Mouse (Mus musculus): Measurements from ENCODE around the gene Cnn1. TPM values are rescaled to one million over a fixed set of nuclear protein-coding genes. Genes with fewer than 3 reads are reported as not detected.
A peak's percentile ranks its signal among the peaks of the same experiment; 100 is the strongest.

Gene Cnn1
- polyA plus RNA-seq (2015; fragmentation: Nextera tagmentation; extraction: Ambion mirVana), result 403 and 444 TPM in 2 replicates

- peaks cover 5% of the 10 kb centered on the region; the same call in 1 of the 2 replicates for H3K4me1 ChIP-seq
- H3K27ac ChIP-seq, result peak within 1 kb of the TSS; percentile 62; the same call in 1 of the 2 replicates
- peak within 1 kb of the TSS; percentile 33 for H3K4me2 ChIP-seq
- H3K9me3 ChIP-seq, result no peaks in the 10 kb centered on the region
- peaks cover 19% of the 10 kb centered on the region for H3K27me3 ChIP-seq (replicated peaks)
- H3K36me3 ChIP-seq, result no peaks in the 10 kb centered on the region
- H3K9ac ChIP-seq, result no peak within 1 kb of the TSS
- H3K4me3 ChIP-seq (replicated peaks), result peak within 1 kb of the TSS; percentile 23
- ATAC-seq (ENCODE audit: insufficient read depth, low FRiP score, low read depth), result peak; percentile 39; the same call in 1 of the 2 replicates
- WGBS, result 7% methylated on average over 14 of the region's 14 CpGs
These were observed at the start of gene Cnn1 for GRCm38 (mm10) chr9:22098993-22099696. Cnn1 (plus strand) TSS chr9:22099216.

GRCm38 (mm10) chr9:22049315-22049714, 49.7 kb upstream of the Cnn1 start:
- no peak overlapping the region for H3K4me2 ChIP-seq
- H3K27ac ChIP-seq, result no peak overlapping the region
- 52% methylated on average over 11 of the region's 11 CpGs for WGBS
- peaks cover 19% of the 10 kb centered on the region for H3K4me1 ChIP-seq
- ATAC-seq (ENCODE audit: insufficient read depth, low FRiP score, low read depth), result no peak
- peaks cover 45% of the 10 kb centered on the region for H3K27me3 ChIP-seq (replicated peaks)
- no peaks in the 10 kb centered on the region for H3K9me3 ChIP-seq
- H3K36me3 ChIP-seq, result no peaks in the 10 kb centered on the region
- H3K9ac ChIP-seq, result no peak overlapping the region
- H3K4me3 ChIP-seq (replicated peaks), result no peak overlapping the region

GRCm38 (mm10) chr9:22049721-22050270, 49.2 kb upstream of the Cnn1 start:
- H3K4me3 ChIP-seq (replicated peaks), result peak overlapping the region; percentile 37; the same call in 1 of the 2 replicates
- no peaks in the 10 kb centered on the region for H3K36me3 ChIP-seq
- H3K27ac ChIP-seq, result no peak overlapping the region
- peaks cover 23% of the 10 kb centered on the region for H3K4me1 ChIP-seq
- peaks cover 50% of the 10 kb centered on the region for H3K27me3 ChIP-seq (replicated peaks)
- H3K4me2 ChIP-seq, result peak overlapping the region; percentile 78; the same call in 1 of the 2 replicates
- no peak for ATAC-seq (ENCODE audit: insufficient read depth, low FRiP score, low read depth)
- 48% methylated on average over 4 of the region's 4 CpGs for WGBS
- no peak overlapping the region for H3K9ac ChIP-seq
- H3K9me3 ChIP-seq, result no peaks in the 10 kb centered on the region

- Histone ChIP-seq H3K4me1 (peaks cover 23% of the 10 kb centered on the region), H3K4me3 (replicated peaks) (peak overlapping the region; percentile 37), H3K9ac (no peak overlapping the region), H3K36me3 (no peaks in the 10 kb centered on the region), H3K27me3 (replicated peaks) (peaks cover 50% of the 10 kb centered on the region), H3K4me2 (peak overlapping the region; percentile 78), H3K27ac (no peak overlapping the region), H3K9me3 (no peaks in the 10 kb centered on the region)
- WGBS, result 2% methylated on average over 43 of the region's 43 CpGs
- ATAC-seq (ENCODE audit: insufficient read depth, low FRiP score, low read depth), result peak; percentile 55; the same call in 1 of the 2 replicates
These were observed 48.6 kb upstream of the Cnn1 start for GRCm38 (mm10) chr9:22050351-22050889.

GRCm38 (mm10) chr9:22051161-22051957, 47.7 kb upstream of the Cnn1 start:
- H3K4me2 ChIP-seq, result peak overlapping the region; percentile 78
- H3K9me3 ChIP-seq, result no peaks in the 10 kb centered on the region
- H3K27me3 ChIP-seq (replicated peaks), result peaks cover 50% of the 10 kb centered on the region
- H3K9ac ChIP-seq, result no peak overlapping the region
- H3K4me1 ChIP-seq, result peaks cover 23% of the 10 kb centered on the region
- no peak overlapping the region for H3K27ac ChIP-seq
- H3K4me3 ChIP-seq (replicated peaks), result peak overlapping the region; percentile 37
- ATAC-seq (ENCODE audit: insufficient read depth, low FRiP score, low read depth), result no peak
- H3K36me3 ChIP-seq, result no peaks in the 10 kb centered on the region
- 2% methylated on average over 49 of the region's 67 CpGs for WGBS

GRCm38 (mm10) chr9:22051958-22052254, 47.1 kb upstream of the Cnn1 start, which contains the start of gene Elavl3:
Elavl3 (minus strand) TSS chr9:22052023.
- Histone ChIP-seq H3K4me2 (peak within 1 kb of the TSS; percentile 78), H3K9me3 (no peaks in the 10 kb centered on the region), H3K4me1 (peaks cover 23% of the 10 kb centered on the region), H3K27ac (no peak within 1 kb of the TSS), H3K4me3 (replicated peaks) (peak within 1 kb of the TSS; percentile 37), H3K36me3 (no peaks in the 10 kb centered on the region), H3K27me3 (replicated peaks) (peaks cover 50% of the 10 kb centered on the region), H3K9ac (no peak within 1 kb of the TSS)
- WGBS, result 2% methylated on average over 25 of the region's 28 CpGs
- ATAC-seq (ENCODE audit: insufficient read depth, low FRiP score, low read depth), result no peak; the same call in 1 of the 2 replicates

- no peak overlapping the region for H3K4me2 ChIP-seq
These were observed 45.4 kb upstream of the Cnn1 start for GRCm38 (mm10) chr9:22053657-22054056.

GRCm38 (mm10) chr9:22054411-22055076, 44.5 kb upstream of the Cnn1 start:
- 3% methylated on average over 32 of the region's 32 CpGs for WGBS
- no peaks in the 10 kb centered on the region for H3K9me3 ChIP-seq
- peaks cover 23% of the 10 kb centered on the region for H3K4me1 ChIP-seq
- H3K4me3 ChIP-seq (replicated peaks), result no peak overlapping the region
- no peak for ATAC-seq (ENCODE audit: insufficient read depth, low FRiP score, low read depth)
- peaks cover 15% of the 10 kb centered on the region for H3K36me3 ChIP-seq
- H3K9ac ChIP-seq, result no peak overlapping the region
- H3K27ac ChIP-seq, result no peak overlapping the region
- peak overlapping the region; percentile 39 for H3K4me2 ChIP-seq
- peaks cover 46% of the 10 kb centered on the region for H3K27me3 ChIP-seq (replicated peaks)

More at GRCm38 (mm10) chr9:22053657-22054056, 45.4 kb upstream of the Cnn1 start:
- H3K36me3 ChIP-seq, result peaks cover 8% of the 10 kb centered on the region; the same call in 1 of the 2 replicates
- no peak overlapping the region for H3K27ac ChIP-seq
- H3K9ac ChIP-seq, result no peak overlapping the region
- peaks cover 23% of the 10 kb centered on the region for H3K4me1 ChIP-seq
- ATAC-seq (ENCODE audit: insufficient read depth, low FRiP score, low read depth), result no peak
- no peak overlapping the region for H3K4me3 ChIP-seq (replicated peaks)
- peaks cover 50% of the 10 kb centered on the region for H3K27me3 ChIP-seq (replicated peaks)
- H3K9me3 ChIP-seq, result no peaks in the 10 kb centered on the region
- 24% methylated on average over 6 of the region's 7 CpGs for WGBS

GRCm38 (mm10) chr9:22055713-22056112, 43.3 kb upstream of the Cnn1 start:
- Histone ChIP-seq H3K27ac (no peak overlapping the region), H3K27me3 (replicated peaks) (peaks cover 35% of the 10 kb centered on the region), H3K9ac (no peak overlapping the region), H3K4me1 (peaks cover 17% of the 10 kb centered on the region), H3K4me3 (replicated peaks) (no peak overlapping the region), H3K4me2 (no peak overlapping the region), H3K36me3 (peaks cover 19% of the 10 kb centered on the region), H3K9me3 (no peaks in the 10 kb centered on the region)
- WGBS, result 27% methylated on average over 29 of the region's 29 CpGs
- ATAC-seq (ENCODE audit: insufficient read depth, low FRiP score, low read depth), result no peak

- peaks cover 28% of the 10 kb centered on the region for H3K27me3 ChIP-seq (replicated peaks)
- WGBS, result 65% methylated on average over 9 of the region's 9 CpGs
- H3K4me2 ChIP-seq, result no peak overlapping the region
- ATAC-seq (ENCODE audit: insufficient read depth, low FRiP score, low read depth), result no peak; the same call in 1 of the 2 replicates
- no peak overlapping the region for H3K9ac ChIP-seq
- H3K4me1 ChIP-seq, result peaks cover 10% of the 10 kb centered on the region
- no peak overlapping the region for H3K4me3 ChIP-seq (replicated peaks)
- no peaks in the 10 kb centered on the region for H3K9me3 ChIP-seq
- H3K36me3 ChIP-seq, result peaks cover 25% of the 10 kb centered on the region
- no peak overlapping the region for H3K27ac ChIP-seq
These were observed 42.6 kb upstream of the Cnn1 start for GRCm38 (mm10) chr9:22056303-22056910.

GRCm38 (mm10) chr9:22057031-22057517, 41.9 kb upstream of the Cnn1 start:
- Histone ChIP-seq H3K4me1 (peaks cover 4% of the 10 kb centered on the region), H3K9me3 (no peaks in the 10 kb centered on the region)

More at GRCm38 (mm10) chr9:22057031-22057517, 41.9 kb upstream of the Cnn1 start:
- H3K27ac ChIP-seq, result no peak overlapping the region
- peaks cover 30% of the 10 kb centered on the region for H3K36me3 ChIP-seq
- ATAC-seq (ENCODE audit: insufficient read depth, low FRiP score, low read depth), result no peak
- H3K27me3 ChIP-seq (replicated peaks), result peaks cover 21% of the 10 kb centered on the region
- H3K4me2 ChIP-seq, result no peak overlapping the region
- WGBS, result 89% methylated on average over 9 of the region's 9 CpGs
- no peak overlapping the region for H3K4me3 ChIP-seq (replicated peaks)
- no peak overlapping the region for H3K9ac ChIP-seq
